Mouse (Mus musculus) limb, embryonic 14.5 days (tissue): ENCODE measurements around the gene Sft2d1. TPM values are rescaled to one million over a fixed set of nuclear protein-coding genes. Genes with fewer than 3 reads are reported as not detected.
"Not testable (repeated sequence)": the region's sequence is repeated elsewhere in the genome, so short reads cannot be mapped to it uniquely, and the experiment has no call there.

ENCODE experiments used
- ATAC-seq: fragments of 200-750 bp; cut with Nextera tagmentation; 2 replicates; pipeline ENCODE4 v1.8.0; 2017; ENCODE audit warnings: low read depth, moderate number of reproducible peaks, moderate TSS enrichment; ENCODE audit not compliant: low FRiP score
- DNase-seq: peaks from one replicate; pipeline ENCODE4 v3.0.0-alpha.2; 2015; ENCODE audit warnings: low spot score
- H3K27ac ChIP-seq: fragments of 300-500 bp; sonication (generic); replicated peaks from 2 replicates; pipeline ENCODE4 v1.5.1; 2014; ENCODE audit warnings: low read depth, mild to moderate bottlenecking, low read length, moderate library complexity, mixed read lengths
- H3K27me3 ChIP-seq: fragments of 300-500 bp; sonication (generic); 2 replicates; pipeline ENCODE4 v1.6.1; 2014; ENCODE audit warnings: low read length, mixed read lengths; ENCODE audit not compliant: control insufficient read depth, insufficient read depth
- H3K36me3 ChIP-seq: fragments of 300-500 bp; sonication (generic); 2 replicates; pipeline ENCODE4 v1.6.1; 2014; ENCODE audit warnings: mild to moderate bottlenecking, low read length, moderate library complexity, mixed read lengths; ENCODE audit not compliant: control insufficient read depth, insufficient read depth
- H3K4me1 ChIP-seq: fragments of 300-500 bp; sonication (generic); 2 replicates; pipeline ENCODE4 v1.6.1; 2014; ENCODE audit warnings: antibody characterized with exemption, low read length, mixed read lengths; ENCODE audit not compliant: control insufficient read depth, insufficient read depth
- H3K4me2 ChIP-seq: fragments of 300-500 bp; sonication (generic); replicated peaks from 2 replicates; pipeline ENCODE4 v1.6.1; 2014; ENCODE audit warnings: low read depth, mild to moderate bottlenecking, low read length, moderate library complexity; ENCODE audit not compliant: severe bottlenecking
- H3K4me3 ChIP-seq: fragments of 300-500 bp; sonication (generic); replicated peaks from 2 replicates; pipeline ENCODE4 v1.5.1; 2014; ENCODE audit warnings: low read length
- H3K9ac ChIP-seq: fragments of 300-500 bp; sonication (generic); 2 replicates; pipeline ENCODE4 v1.6.1; 2014; ENCODE audit warnings: mild to moderate bottlenecking, low read depth, low read length, moderate library complexity; ENCODE audit not compliant: severe bottlenecking
- H3K9me3 ChIP-seq: fragments of 300-500 bp; sonication (generic); 2 replicates; pipeline ENCODE4 v1.6.1; 2016; ENCODE audit warnings: low read length; ENCODE audit not compliant: control insufficient read depth
- POLR2A ChIP-seq: fragments of 200-500 bp; IDR thresholded peaks from 2 replicates; pipeline ENCODE4 v1.8.0; 2012; ENCODE audit warnings: inconsistent platforms, mild to moderate bottlenecking, moderate library complexity, borderline replicate concordance; ENCODE audit not compliant: insufficient read depth, insufficient read length; ENCODE audit errors: extremely low read depth
- WGBS: fragments of 180-500 bp; shearing (Covaris S2); extraction: QIAGEN DNeasy Blood & Tissue Kit; methylation state at CpG from one replicate; pipeline ENCODE4 v1.1.7; 2014; 5-methylcytosine and 5-hydroxymethylcytosine counted together
- polyA plus RNA-seq, 2 experiments: library from polyadenylated mRNA; depleted of rRNA in 1 of 2; stranded (reverse) in 1 of 2; unstranded in 1 of 2; fragments of >200 nt; fragmentation: Nextera tagmentation in 1 of 2; extraction: Ambion mirVana in 1 of 2; gene quantifications; 2 replicates each; pipeline versions ENCODE4 v1.2.1 to v1.2.3; 2012 to 2014

Sft2d1 gene
- polyA plus RNA-seq, 2 experiments, result 70.1 to 103 TPM

DNA sequence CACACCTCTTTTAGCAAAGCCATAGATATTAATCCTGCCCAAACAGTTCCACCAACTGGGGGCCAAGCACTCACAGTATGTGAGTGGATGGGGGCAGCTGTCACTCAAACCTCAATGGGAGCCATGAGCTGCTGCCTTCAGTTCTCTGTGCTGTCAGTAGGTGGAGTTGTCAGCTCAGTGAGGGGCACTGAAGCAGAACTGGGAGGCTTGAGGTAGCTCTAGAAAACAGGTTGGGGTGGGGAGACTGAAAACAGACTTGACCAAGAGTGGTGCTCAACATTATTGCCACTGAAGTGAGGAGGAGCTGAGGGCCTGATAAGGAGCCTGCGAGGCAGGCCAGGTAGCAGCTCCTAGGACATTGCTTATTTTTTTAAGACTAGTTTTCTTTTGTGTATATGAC, 5.3 kb downstream of the Sft2d1 start:
- no peak for DNase-seq
- no peak overlapping the region for H3K4me2 ChIP-seq
- no peaks in the 10 kb centered on the region for H3K27me3 ChIP-seq
- no peak overlapping the region for H3K4me3 ChIP-seq
- no peak overlapping the region for H3K27ac ChIP-seq
- H3K9me3 ChIP-seq, result no peaks in the 10 kb centered on the region
- ATAC-seq, result no peak
- no peaks in the 10 kb centered on the region; the same call in 1 of the 2 replicates for H3K36me3 ChIP-seq
- 91% methylated on average over 1 of the region's 1 CpGs for WGBS
- H3K9ac ChIP-seq, result no peak overlapping the region
- no peak for TF ChIP-seq POLR2A
- H3K4me1 ChIP-seq, result peaks cover 10% of the 10 kb centered on the region

DNA sequence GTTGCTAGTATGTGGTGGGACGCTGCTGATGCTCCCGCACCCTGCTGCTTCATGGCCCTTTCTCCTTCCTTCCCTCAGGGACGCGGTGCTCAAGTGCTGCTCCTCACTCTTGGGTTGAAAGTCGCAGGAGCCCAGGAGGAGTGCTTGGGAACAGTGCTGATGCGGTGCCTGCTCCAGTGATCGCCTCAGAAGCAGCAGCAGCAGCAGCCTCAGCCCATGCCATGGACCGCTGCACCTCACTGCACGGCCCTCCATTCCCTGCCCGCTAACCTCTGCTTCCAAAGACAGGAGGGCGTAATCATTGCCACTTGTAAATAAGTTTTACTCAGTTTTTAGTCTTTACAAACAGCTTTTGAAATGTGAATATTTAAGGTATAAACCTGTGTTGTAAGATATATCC, 16.0 kb downstream of the Sft2d1 start:
- H3K4me3 ChIP-seq, ATAC-seq, H3K4me2 ChIP-seq, H3K9ac ChIP-seq, H3K4me1 ChIP-seq, DNase-seq, H3K9me3 ChIP-seq, H3K27ac ChIP-seq, H3K27me3 ChIP-seq: not testable (repeated sequence)
- H3K36me3 ChIP-seq, result peaks cover 18% of the 10 kb centered on the region
- 84% methylated on average over 10 of the region's 11 CpGs for WGBS

DNA sequence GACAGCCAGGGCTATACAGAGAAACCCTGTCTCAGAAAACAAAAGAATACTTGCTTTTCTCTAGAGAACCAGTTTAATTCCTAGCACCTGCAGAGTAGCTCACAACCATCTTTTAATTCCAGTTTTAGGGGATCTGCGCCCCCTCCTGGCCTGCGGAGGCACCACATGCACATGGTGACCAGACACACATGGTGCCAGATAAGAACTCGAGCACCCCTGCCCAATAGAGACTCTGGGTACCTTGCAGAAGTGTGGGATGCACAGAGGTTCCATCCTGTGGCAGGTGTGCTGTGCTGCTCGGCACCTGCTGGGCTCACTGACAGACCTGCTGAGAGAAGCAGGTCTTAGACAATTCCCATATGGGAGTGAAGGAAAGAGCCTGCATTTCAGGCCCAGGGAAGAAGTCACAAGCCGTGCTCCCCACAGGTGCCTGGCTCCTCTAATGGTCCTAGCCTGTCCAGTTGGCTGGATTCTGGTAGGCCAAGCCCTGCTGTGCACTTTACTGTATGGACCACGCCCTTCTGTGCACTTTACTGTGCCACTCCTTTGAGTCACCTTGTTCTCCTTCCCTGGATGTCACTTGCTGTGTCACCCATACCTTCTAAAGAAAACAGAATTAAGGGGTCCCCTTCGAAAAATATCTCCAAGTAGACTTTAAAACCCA, 17.7 kb downstream of the Sft2d1 start:
- Histone ChIP-seq H3K9ac (no peak overlapping the region), H3K4me3 (no peak overlapping the region), H3K36me3 (peaks cover 18% of the 10 kb centered on the region), H3K27me3 (no peaks in the 10 kb centered on the region), H3K9me3 (no peaks in the 10 kb centered on the region), H3K4me1 (no peaks in the 10 kb centered on the region), H3K4me2 (no peak overlapping the region), H3K27ac (no peak overlapping the region)
- no peak for DNase-seq
- no peak for TF ChIP-seq POLR2A
- WGBS, result 74% methylated on average over 7 of the region's 7 CpGs
- no peak for ATAC-seq

DNA sequence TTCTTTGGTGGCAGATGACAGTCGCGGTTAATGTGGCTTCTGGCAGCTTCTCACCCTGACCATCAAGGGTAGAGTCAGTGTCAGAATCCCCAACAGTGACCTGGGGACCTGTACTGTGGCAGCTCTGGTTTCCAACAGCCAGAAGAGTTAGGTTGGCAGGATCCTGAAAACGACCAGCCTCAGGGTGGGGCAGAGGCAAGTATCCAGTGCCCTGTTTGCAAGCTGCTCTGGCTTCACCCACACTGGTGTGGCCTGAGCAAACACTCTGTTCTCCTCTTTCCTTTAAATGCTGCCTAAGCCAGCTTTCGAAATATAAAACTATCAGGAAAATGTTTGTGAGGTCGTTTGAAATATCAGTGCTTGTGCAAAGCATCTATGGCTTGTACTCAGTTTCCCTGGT, 19.7 kb downstream of the Sft2d1 start:
- ATAC-seq (no peak), DNase-seq (no peak)
- TF ChIP-seq POLR2A, result no peak
- H3K9ac ChIP-seq, result no peak overlapping the region
- H3K27ac ChIP-seq, result no peak overlapping the region
- H3K9me3 ChIP-seq, result no peaks in the 10 kb centered on the region
- no peaks in the 10 kb centered on the region for H3K4me1 ChIP-seq
- 77% methylated on average over 5 of the region's 5 CpGs for WGBS
- peaks cover 12% of the 10 kb centered on the region for H3K36me3 ChIP-seq
- H3K4me2 ChIP-seq, result no peak overlapping the region
- no peak overlapping the region for H3K4me3 ChIP-seq
- H3K27me3 ChIP-seq, result no peaks in the 10 kb centered on the region

DNA sequence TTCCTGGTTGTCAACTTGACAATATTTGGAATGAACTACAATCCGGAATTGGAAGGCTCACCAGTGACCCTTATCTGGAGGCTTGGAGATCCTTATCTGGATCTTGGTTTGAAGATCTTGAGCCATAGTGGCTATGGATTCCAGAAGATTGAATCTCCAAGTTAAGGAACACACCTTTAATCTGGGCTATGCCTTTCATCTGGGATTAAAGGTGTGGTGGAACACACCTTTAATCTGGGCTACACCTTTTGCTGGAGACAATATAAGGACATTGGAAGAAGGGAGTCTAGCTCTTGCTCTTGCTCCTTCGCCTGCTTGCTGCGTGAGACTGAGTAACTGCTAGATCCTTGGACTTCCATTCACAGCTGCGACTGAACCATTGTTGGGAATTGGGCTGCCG, 26.3 kb downstream of the Sft2d1 start, which contains the start of gene Prr18:
TSS of gene Prr18 (plus strand) at position 301 of the 400 bp plus-strand sequence.
- peaks cover 32% of the 10 kb centered on the region for H3K27me3 ChIP-seq
- not testable (repeated sequence) for H3K4me2 ChIP-seq, H3K4me1 ChIP-seq, ATAC-seq, H3K27ac ChIP-seq, H3K9ac ChIP-seq, DNase-seq, H3K36me3 ChIP-seq, H3K4me3 ChIP-seq, H3K9me3 ChIP-seq
- no CpG with 5 or more reads among the region's 5 CpGs for WGBS
